Mouse (Mus musculus) lung, postnatal 0 days (tissue): Measurements from ENCODE around the gene Gm10277.

Experiments
- CTCF ChIP-seq: IDR thresholded peaks from 2 replicates; pipeline ENCODE4 v1.5.1; 2016; ENCODE audit warnings: antibody characterized with exemption, mild to moderate bottlenecking
- EP300 ChIP-seq: IDR thresholded peaks from 2 replicates; pipeline ENCODE4 v1.6.1; 2016; ENCODE audit warnings: antibody characterized with exemption, mild to moderate bottlenecking, control low read depth

DNA sequence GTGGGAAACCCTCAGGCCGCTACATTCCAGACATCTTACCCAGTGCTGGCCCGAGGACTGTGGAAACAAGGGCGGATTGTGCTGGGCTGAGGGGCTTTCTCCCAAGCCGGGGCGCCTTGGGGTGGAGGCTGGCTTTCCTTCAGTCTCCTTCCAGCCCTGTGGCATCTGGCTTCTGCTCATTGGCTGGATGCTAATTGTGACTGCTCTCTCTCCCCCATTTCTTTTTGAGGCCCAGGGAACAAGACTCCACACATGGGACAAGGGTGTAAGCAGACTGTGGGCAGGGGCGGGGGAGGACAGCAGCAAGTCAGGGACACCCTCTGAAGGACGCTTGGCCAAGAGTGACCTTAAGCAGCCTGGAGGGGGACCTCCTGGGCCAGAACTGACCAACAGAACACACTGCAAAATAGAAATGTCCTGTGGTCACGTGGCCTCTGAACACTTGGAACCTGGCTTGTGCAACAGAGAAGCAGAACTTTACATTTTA lies 3.7 kb upstream of the Gm10277 start:
- TF ChIP-seq CTCF, result no peak
- TF ChIP-seq EP300, result no peak
